ENCODE assay signal across 8 mouse cellular contexts in the genomic region with DNA sequence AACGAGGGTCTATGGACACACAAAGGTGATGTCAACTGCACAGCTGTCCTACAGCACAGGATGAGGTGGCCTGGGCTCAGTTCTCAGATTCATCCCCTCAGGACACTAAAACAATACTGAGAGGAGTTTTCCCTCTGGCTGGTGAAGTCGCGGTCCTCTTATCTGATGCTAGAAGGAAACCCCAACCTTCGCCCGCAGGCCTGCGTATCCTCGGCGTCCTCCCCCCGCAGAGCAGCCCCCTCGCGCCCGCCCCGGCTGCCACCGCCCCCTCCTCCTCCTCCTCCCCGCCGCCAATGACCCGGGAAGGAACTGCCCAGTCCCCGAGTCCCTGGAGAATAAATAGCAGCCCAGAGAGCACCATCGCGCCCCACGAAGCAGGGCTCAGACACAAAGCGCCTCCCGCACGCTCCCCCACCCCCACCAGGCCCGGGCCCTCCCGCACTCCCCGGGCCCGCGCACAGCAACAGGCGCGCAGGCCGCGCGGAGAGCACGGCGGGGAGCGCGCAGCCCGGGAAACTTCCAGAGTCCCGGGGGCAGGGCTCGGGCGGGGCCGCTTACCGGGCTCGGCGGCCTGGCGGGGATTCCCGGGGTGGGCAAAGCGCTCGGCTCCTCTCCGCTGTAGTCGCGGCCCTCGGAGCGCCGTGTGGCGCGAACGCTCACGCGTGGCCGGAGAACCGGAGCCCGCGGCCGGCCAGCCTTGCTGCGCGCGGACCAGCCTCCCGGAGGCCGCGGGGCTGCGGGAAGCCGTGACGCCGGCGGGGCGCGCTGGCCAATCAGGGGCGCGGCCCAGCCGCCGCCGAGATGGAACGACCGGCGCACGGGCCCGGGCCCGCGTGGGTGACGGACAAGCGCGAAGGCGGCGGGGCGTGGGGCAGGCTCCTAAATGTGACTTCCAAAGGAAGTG. TPM values are rescaled to one million over a fixed set of nuclear protein-coding genes. Genes with fewer than 3 reads are reported as not detected.
DNase-seq lines count a peak whose midpoint lies in the region; ATAC-seq and TF ChIP-seq lines count a peak whose summit lies in the region.

TSS of gene Mpdz (minus strand) at position 738 of the 904 bp plus-strand sequence.

- DNase-seq in spleen, adult 2 months (ENCODE audit: low read depth in 1 of 2, low spot score in 2 of 2): no peak
- DNase-seq in spleen, adult 12 weeks (ENCODE audit: low spot score): no peak
- DNase-seq in forebrain, embryonic 10.5 days (ENCODE audit: extremely low spot score, low spot score): peak; percentile 74
- peak; percentile 77 for DNase-seq in testis, postnatal 14 days (ENCODE audit: low spot score)

- peak within 1 kb of the TSS; percentile 71 for H3K4me2 ChIP-seq in heart, embryonic 11.5 days
- H3K4me2 ChIP-seq in kidney, embryonic 14.5 days (replicated peaks; ENCODE audit: low read depth, low read length): peak within 1 kb of the TSS; percentile 79
- H3K4me2 ChIP-seq in limb, embryonic 15.5 days: peak within 1 kb of the TSS; percentile 55
- H3K4me2 ChIP-seq in myocyte (ENCODE audit: low read depth): peak within 1 kb of the TSS; percentile 83

- peak; percentile 86 for ATAC-seq in heart, embryonic 11.5 days (replicated peaks; ENCODE audit: insufficient number of reproducible peaks, low FRiP score, low TSS enrichment)
- peak; percentile 96 for ATAC-seq in kidney, embryonic 14.5 days (ENCODE audit: low FRiP score, low TSS enrichment)
- ATAC-seq in limb, embryonic 15.5 days (ENCODE audit: insufficient number of reproducible peaks, low FRiP score, low TSS enrichment, low read depth): peak; percentile 88

- H3ac ChIP-seq in myocyte (ENCODE audit: control insufficient read depth, insufficient read length): peak within 1 kb of the TSS; percentile 75

- peak within 1 kb of the TSS; percentile 13; the same call in 1 of the 2 replicates for H3K4me3 ChIP-seq in spleen, adult 2 months (ENCODE audit: extremely low read depth, insufficient read depth, insufficient read length)
- peak within 1 kb of the TSS; percentile 89 for H3K4me3 ChIP-seq in forebrain, embryonic 10.5 days
- H3K4me3 ChIP-seq in heart, embryonic 11.5 days (ENCODE audit: low read depth, low read length): peak within 1 kb of the TSS; percentile 82
- peak within 1 kb of the TSS; percentile 88 for H3K4me3 ChIP-seq in kidney, embryonic 14.5 days (ENCODE audit: low read length)
- peak within 1 kb of the TSS; percentile 70 for H3K4me3 ChIP-seq in limb, embryonic 15.5 days
- peak within 1 kb of the TSS; percentile 31 for H3K4me3 ChIP-seq in myocyte

- peak within 1 kb of the TSS; percentile 97 for H3K9ac ChIP-seq in heart, embryonic 11.5 days (ENCODE audit: low read depth, low read length)
- peak within 1 kb of the TSS; percentile 98 for H3K9ac ChIP-seq in kidney, embryonic 14.5 days (ENCODE audit: low read depth, low read length)
- H3K9ac ChIP-seq in limb, embryonic 15.5 days: peak within 1 kb of the TSS; percentile 97

- no peaks in the 10 kb centered on the region for H3K9me3 ChIP-seq in forebrain, embryonic 10.5 days
- H3K9me3 ChIP-seq in heart, embryonic 11.5 days (replicated peaks; ENCODE audit: control insufficient read depth, low read length): no peaks in the 10 kb centered on the region
- H3K9me3 ChIP-seq in kidney, embryonic 14.5 days (ENCODE audit: control insufficient read depth, low read length): no peaks in the 10 kb centered on the region
- no peaks in the 10 kb centered on the region for H3K9me3 ChIP-seq in limb, embryonic 15.5 days

- peaks cover 9% of the 10 kb centered on the region for H3K79me2 ChIP-seq in myocyte (ENCODE audit: control insufficient read depth, insufficient read depth)

- WGBS in spleen, adult 2 months: 3% methylated on average over 95 of the region's 97 CpGs
- WGBS in forebrain, embryonic 10.5 days: under 1% methylated on average over 95 of the region's 97 CpGs
- under 1% methylated on average over 90 of the region's 97 CpGs for WGBS in heart, embryonic 11.5 days (ENCODE audit: insufficient replicate concordance)
- WGBS in kidney, embryonic 14.5 days: under 1% methylated on average over 67 of the region's 97 CpGs
- under 1% methylated on average over 92 of the region's 97 CpGs for WGBS in limb, embryonic 15.5 days

- no peaks in the 10 kb centered on the region for H3K36me3 ChIP-seq in spleen, adult 2 months (ENCODE audit: control insufficient read depth, insufficient read depth, low read length)
- no peaks in the 10 kb centered on the region for H3K36me3 ChIP-seq in forebrain, embryonic 10.5 days (replicated peaks)
- H3K36me3 ChIP-seq in heart, embryonic 11.5 days (ENCODE audit: control insufficient read depth, insufficient read depth, low read length): no peaks in the 10 kb centered on the region
- no peaks in the 10 kb centered on the region for H3K36me3 ChIP-seq in kidney, embryonic 14.5 days (ENCODE audit: control insufficient read depth, insufficient read depth, low read length)
- no peaks in the 10 kb centered on the region for H3K36me3 ChIP-seq in limb, embryonic 15.5 days
- no peaks in the 10 kb centered on the region for H3K36me3 ChIP-seq in myocyte (ENCODE audit: control insufficient read depth, insufficient read depth)

- no peaks in the 10 kb centered on the region; the same call in 1 of the 2 replicates for H3K27me3 ChIP-seq in spleen, adult 2 months (ENCODE audit: control insufficient read depth, insufficient read depth, low read length)
- peaks cover 16% of the 10 kb centered on the region for H3K27me3 ChIP-seq in forebrain, embryonic 10.5 days (ENCODE audit: poor library complexity, severe bottlenecking)
- no peaks in the 10 kb centered on the region for H3K27me3 ChIP-seq in heart, embryonic 11.5 days (ENCODE audit: control insufficient read depth, insufficient read depth, low read length)
- H3K27me3 ChIP-seq in kidney, embryonic 14.5 days (ENCODE audit: control insufficient read depth, insufficient read depth, low read length): no peaks in the 10 kb centered on the region
- H3K27me3 ChIP-seq in limb, embryonic 15.5 days: no peaks in the 10 kb centered on the region
- H3K27me3 ChIP-seq in myocyte (ENCODE audit: control insufficient read depth, insufficient read depth, insufficient read length): no peaks in the 10 kb centered on the region

- H3K4me1 ChIP-seq in spleen, adult 2 months (ENCODE audit: control insufficient read depth, insufficient read depth, insufficient read length): no peaks in the 10 kb centered on the region; the same call in 1 of the 2 replicates
- H3K4me1 ChIP-seq in forebrain, embryonic 10.5 days: peaks cover 37% of the 10 kb centered on the region
- peaks cover 10% of the 10 kb centered on the region; the same call in 1 of the 2 replicates for H3K4me1 ChIP-seq in heart, embryonic 11.5 days (ENCODE audit: control insufficient read depth, insufficient read depth, low read length)
- peaks cover 4% of the 10 kb centered on the region; the same call in 1 of the 2 replicates for H3K4me1 ChIP-seq in kidney, embryonic 14.5 days (ENCODE audit: control insufficient read depth, insufficient read depth, low read length)
- peaks cover 8% of the 10 kb centered on the region; the same call in 1 of the 2 replicates for H3K4me1 ChIP-seq in limb, embryonic 15.5 days

- no peak within 1 kb of the TSS for H3K27ac ChIP-seq in spleen, adult 2 months (ENCODE audit: insufficient read depth, low read length)
- H3K27ac ChIP-seq in forebrain, embryonic 10.5 days: peak within 1 kb of the TSS; percentile 99
- peak within 1 kb of the TSS; percentile 92 for H3K27ac ChIP-seq in heart, embryonic 11.5 days (ENCODE audit: low read depth, low read length)
- peak within 1 kb of the TSS; percentile 96 for H3K27ac ChIP-seq in kidney, embryonic 14.5 days (ENCODE audit: low read depth, low read length)
- H3K27ac ChIP-seq in limb, embryonic 15.5 days: peak within 1 kb of the TSS; percentile 93

- TF ChIP-seq POLR2A in spleen, adult 2 months (IDR thresholded peaks at IDR 0.05; ENCODE audit: low read depth, low read length): no peak
- TF ChIP-seq POLR2A in myocyte (IDR thresholded peaks at IDR 0.05; ENCODE audit: insufficient read length, low read depth): peak; percentile 60

- no peak for TF ChIP-seq CTCF in spleen, adult 2 months (IDR thresholded peaks at IDR 0.05; ENCODE audit: extremely low read depth, insufficient read depth, insufficient read length, insufficient replicate concordance)

TF ChIP-seq in myocyte, 11 proteins besides CTCF, POLR2A, EP300 and RAD21:
- TF ChIP-seq MYOG (IDR thresholded peaks at IDR 0.05; ENCODE audit: control insufficient read depth in 1 of 3, insufficient read depth in 1 of 3, insufficient read length in 2 of 3, low read depth in 2 of 3) (peak in 1 of 3 experiments; percentile 6), SRF (IDR thresholded peaks at IDR 0.05; ENCODE audit: control insufficient read depth, insufficient read length, low read depth) (no peak), POLR2AphosphoS2 (IDR thresholded peaks at IDR 0.05; ENCODE audit: insufficient read length, low read depth) (peak; percentile 52)

RNA-seq across cellular contexts. Expression of gene Mpdz, which starts in this region (rescaled TPM):
- 2.0 and 2.1 TPM in 2 replicates for polyA plus RNA-seq in spleen, adult 2 months (2012; rRNA removed)
- polyA plus RNA-seq in forebrain, embryonic 10.5 days (2016; fragmentation: Nextera tagmentation; extraction: Ambion mirVana): 44.4 and 47.4 TPM in 2 replicates
- polyA plus RNA-seq in heart, embryonic 11.5 days (2014; fragmentation: Nextera tagmentation; extraction: Ambion mirVana): 24.1 and 33.0 TPM in 2 replicates
- polyA plus RNA-seq in kidney, embryonic 14.5 days (2014; fragmentation: Nextera tagmentation; extraction: Ambion mirVana): 23.4 and 39.0 TPM in 2 replicates
- 31.2 and 34.4 TPM in 2 replicates for polyA plus RNA-seq in limb, embryonic 15.5 days (2015; fragmentation: Nextera tagmentation; extraction: Ambion mirVana)
- 10.1 TPM for polyA plus RNA-seq in myocyte (2012; fragmentation: generic; extraction: Trizol)

Comparison
In these comparisons a context has a peak if more than half of its experiments do, and no peak if none do; other contexts are left out.
1. DNase-seq: peak in forebrain, embryonic 10.5 days (single experiment) and testis, postnatal 14 days (single experiment); none in spleen, adult 2 months (0 of 2) and spleen, adult 12 weeks (single experiment).
2. H3K4me3 ChIP-seq: peak in every context shown above with its lines; median percentile 89 in forebrain, embryonic 10.5 days; 88 in kidney, embryonic 14.5 days; 82 in heart, embryonic 11.5 days; 70 in limb, embryonic 15.5 days; 31 in myocyte; 13 in spleen, adult 2 months.
3. Peak in every context shown above with its lines, with median percentiles within 50 percentile points of each other: ATAC-seq, H3K4me2 ChIP-seq and H3K9ac ChIP-seq.